Comparison of ENCODE assay signal across 8 mouse cellular contexts in genomic region chr2:158768771-158769170, GRCm38 (mm10). TPM values are rescaled to one million over a fixed set of nuclear protein-coding genes. Genes with fewer than 3 reads are reported as not detected.
A peak's percentile ranks its signal among the peaks of the same experiment; 100 is the strongest.
DNase-seq lines count a peak whose midpoint lies in the region; ATAC-seq and TF ChIP-seq lines count a peak whose summit lies in the region.

No protein-coding gene starts in this region.

- peak overlapping the region; percentile 86 for H3K4me3 ChIP-seq in C2C12 (ENCODE audit: insufficient read depth, poor library complexity, severe bottlenecking)
- H3K4me3 ChIP-seq in forebrain, embryonic 11.5 days (ENCODE audit: low read depth, low read length): peak overlapping the region; percentile 67
- H3K4me3 ChIP-seq in liver, embryonic 14.5 days (ENCODE audit: insufficient read depth in 1 of 2, low read depth in 2 of 2, low read length in 2 of 2): peak overlapping the region; percentile 73 to 79

- H3K4me2 ChIP-seq in forebrain, embryonic 11.5 days (ENCODE audit: low read depth, low read length, severe bottlenecking): peak overlapping the region; percentile 64
- H3K4me2 ChIP-seq in liver, embryonic 14.5 days (ENCODE audit: low read depth): peak overlapping the region; percentile 100

- peak; percentile 32 for DNase-seq in ES-CJ7 (ENCODE audit: low read depth, low spot score)
- no peak for DNase-seq in forebrain, embryonic 11.5 days (ENCODE audit: low spot score)
- peak; percentile 61 to 70 (median 64) for DNase-seq in liver, embryonic 14.5 days (ENCODE audit: low read depth in 3 of 3, low spot score in 3 of 3)
- DNase-seq in frontal cortex, postnatal 14 days (ENCODE audit: low spot score in 2 of 2): no peak
- DNase-seq in ovary, postnatal 14 days (ENCODE audit: low spot score): no peak
- DNase-seq in gastrocnemius, adult 8-10 months (ENCODE audit: low spot score in 2 of 2): no peak
- DNase-seq in kidney, postnatal 25 days: no peak

- peak; percentile 66 for TF ChIP-seq EP300 in liver, embryonic 14.5 days (IDR thresholded peaks at IDR 0.05; ENCODE audit: low read depth)

- peaks cover 21% of the 10 kb centered on the region for H3K4me1 ChIP-seq in forebrain, embryonic 11.5 days (replicated peaks; ENCODE audit: control insufficient read depth, insufficient read depth, low read length)
- H3K4me1 ChIP-seq in liver, embryonic 14.5 days (replicated peaks; ENCODE audit: control insufficient read depth in 2 of 2, insufficient read depth in 2 of 2, low read length in 1 of 2): peaks cover 20 to 29% of the 10 kb centered on the region in 2 experiments

- H3K27ac ChIP-seq in forebrain, embryonic 11.5 days (ENCODE audit: low read depth, low read length): no peak overlapping the region
- H3K27ac ChIP-seq in liver, embryonic 14.5 days: peak overlapping the region; percentile 70

- no peak for TF ChIP-seq CTCF in C2C12 (IDR thresholded peaks at IDR 0.05; ENCODE audit: control insufficient read depth, insufficient read depth, insufficient read length)
- TF ChIP-seq CTCF in liver, embryonic 14.5 days (IDR thresholded peaks at IDR 0.05; ENCODE audit: low read depth): no peak

- peaks cover 3% of the 10 kb centered on the region for H3K27me3 ChIP-seq in C2C12 (ENCODE audit: control insufficient read depth, insufficient read depth, insufficient read length)
- H3K27me3 ChIP-seq in forebrain, embryonic 11.5 days (ENCODE audit: control insufficient read depth, insufficient read depth, low read length): no peaks in the 10 kb centered on the region
- H3K27me3 ChIP-seq in liver, embryonic 14.5 days (ENCODE audit: control insufficient read depth, insufficient read depth, low read length): no peaks in the 10 kb centered on the region

- no peak for ATAC-seq in forebrain, embryonic 11.5 days (replicated peaks; ENCODE audit: low FRiP score)
- peak; percentile 67 for ATAC-seq in liver, embryonic 14.5 days (ENCODE audit: insufficient read depth)

- H3K9ac ChIP-seq in forebrain, embryonic 11.5 days (ENCODE audit: low read length): peak overlapping the region; percentile 81
- H3K9ac ChIP-seq in liver, embryonic 14.5 days (replicated peaks): peak overlapping the region; percentile 86

- peaks cover 54% of the 10 kb centered on the region for H3K79me3 ChIP-seq in C2C12 (ENCODE audit: low read depth)

- 9% methylated on average over 5 of the region's 5 CpGs for WGBS in forebrain, embryonic 11.5 days
- 0% methylated on average over 5 of the region's 5 CpGs for WGBS in liver, embryonic 14.5 days (ENCODE audit: insufficient replicate concordance)

- peak overlapping the region; percentile 95 for H3ac ChIP-seq in C2C12 (ENCODE audit: control insufficient read depth, insufficient read length, low read depth)

- H3K9me3 ChIP-seq in forebrain, embryonic 11.5 days (ENCODE audit: control insufficient read depth, low read length): no peaks in the 10 kb centered on the region
- H3K9me3 ChIP-seq in liver, embryonic 14.5 days (ENCODE audit: control insufficient read depth, low read length): no peaks in the 10 kb centered on the region

- peaks cover 18% of the 10 kb centered on the region for H3K36me3 ChIP-seq in C2C12 (ENCODE audit: control insufficient read depth, insufficient read depth)
- no peaks in the 10 kb centered on the region; the same call in 1 of the 2 replicates for H3K36me3 ChIP-seq in forebrain, embryonic 11.5 days (ENCODE audit: control insufficient read depth, insufficient read depth, low read length)
- H3K36me3 ChIP-seq in liver, embryonic 14.5 days (replicated peaks; ENCODE audit: control insufficient read depth, insufficient read depth, low read depth): peaks cover 17% of the 10 kb centered on the region

- peaks cover 58% of the 10 kb centered on the region for H3K79me2 ChIP-seq in C2C12 (ENCODE audit: control insufficient read depth, insufficient read depth)

TF ChIP-seq in C2C12, 6 proteins besides CTCF, POLR2A, EP300 and RAD21:
- no peak for TF ChIP-seq MAX (IDR thresholded peaks at IDR 0.05)
- TF ChIP-seq CEBPB (IDR thresholded peaks at IDR 0.05; ENCODE audit: low read depth): no peak
- no peak for TF ChIP-seq USF1 (IDR thresholded peaks at IDR 0.05; ENCODE audit: low read depth)
TF ChIP-seq in C2C12: peak in this region for 0.

RNA-seq across cellular contexts. Expression of gene Fam83d, which starts 0.9 kb away (rescaled TPM):
- 33.3 TPM for polyA plus RNA-seq in C2C12 (2012; fragmentation: generic; extraction: Trizol)
- 54.0 and 57.5 TPM in 2 replicates for polyA plus RNA-seq in forebrain, embryonic 11.5 days (2014; fragmentation: Nextera tagmentation; extraction: Ambion mirVana)
- polyA plus RNA-seq in liver, embryonic 14.5 days (2012; rRNA removed): 11.6 and 12.4 TPM in 2 replicates
- 11.2 and 13.7 TPM in 2 replicates for polyA plus RNA-seq in liver, embryonic 14.5 days (2014; fragmentation: Nextera tagmentation; extraction: Ambion mirVana)
- 1 to 10 TPM in 3 of 4 experiments, under 1 TPM in 1; 0.94 to 4.2 (median 2.6) TPM for total RNA-seq in gastrocnemius, adult 8-10 months (2022)

RNA-seq across cellular contexts. Expression of gene Dhx35, which starts 25.8 kb away (rescaled TPM):
- 11.8 TPM for polyA plus RNA-seq in C2C12 (2012; fragmentation: generic; extraction: Trizol)
- polyA plus RNA-seq in forebrain, embryonic 11.5 days (2014; fragmentation: Nextera tagmentation; extraction: Ambion mirVana): 20.4 and 26.1 TPM in 2 replicates
- 4.4 and 4.6 TPM in 2 replicates for polyA plus RNA-seq in liver, embryonic 14.5 days (2012; rRNA removed)
- polyA plus RNA-seq in liver, embryonic 14.5 days (2014; fragmentation: Nextera tagmentation; extraction: Ambion mirVana): 3.2 and 3.9 TPM in 2 replicates
- 10 to 100 TPM in 2 of 4 experiments, 1 to 10 TPM in 2; 6.8 to 13.9 (median 8.7) TPM for total RNA-seq in gastrocnemius, adult 8-10 months (2022)

Comparison
In these comparisons a context has a peak if more than half of its experiments do, and no peak if none do; other contexts are left out.
1. DNase-seq: peak in ES-CJ7 (single experiment) and liver, embryonic 14.5 days (3 of 3); none in forebrain, embryonic 11.5 days (single experiment), frontal cortex, postnatal 14 days (0 of 2), ovary, postnatal 14 days (single experiment), gastrocnemius, adult 8-10 months (0 of 2) and kidney, postnatal 25 days (0 of 2).
2. Peak in every context shown above with its lines, with median percentiles within 50 percentile points of each other: H3K4me3 ChIP-seq.